Mouse (Mus musculus) liver, postnatal 0 days (tissue): ENCODE measurements around the gene Cers1.

Experiments used
- CTCF ChIP-seq: sonication (generic); IDR thresholded peaks from 2 replicates; pipeline ENCODE4 v1.5.1; 2016; ENCODE audit warnings: antibody characterized with exemption, low read depth
- EP300 ChIP-seq: IDR thresholded peaks from 2 replicates; pipeline ENCODE4 v1.6.1; 2016; ENCODE audit warnings: antibody characterized with exemption, low read depth, mild to moderate bottlenecking

DNA sequence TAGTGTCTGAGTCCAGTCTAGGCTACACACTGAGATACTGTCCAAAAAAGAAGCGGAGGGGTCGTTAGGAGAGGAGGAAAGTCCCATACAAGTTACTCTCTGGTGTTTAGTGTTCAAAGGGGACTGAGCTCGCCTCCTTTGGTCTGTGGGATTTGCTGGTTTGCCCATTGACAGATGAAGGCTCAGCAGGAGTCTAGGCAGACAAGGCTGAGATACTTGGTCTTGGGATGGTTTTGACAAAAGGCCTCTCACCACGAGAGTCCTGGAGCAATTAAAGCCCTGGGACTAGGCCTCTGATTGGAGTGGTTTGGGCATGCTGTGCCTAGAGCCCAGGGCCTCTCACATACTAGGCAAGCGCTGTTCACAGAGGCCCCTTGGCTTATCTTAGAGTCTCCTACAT is 47.3 kb upstream of the Cers1 start:
- no peak for TF ChIP-seq CTCF
- no peak for TF ChIP-seq EP300
